Mouse (Mus musculus) mouse embryonic stem cell (cell line): ENCODE measurements around the gene Olfr829.
"Not testable (repeated sequence)": the region's sequence is repeated elsewhere in the genome, so short reads cannot be mapped to it uniquely, and the experiment has no call there.

Experiments
- in situ Hi-C, 2 experiments: fragments of 300-500 bp; cut with MboI; formaldehyde crosslinking; loops; 1 replicate in 1 of 2; 3 replicates in 1 of 2; pipeline ENCODE4 v1.14.3; 2019 to 2020; ENCODE audit warnings: low sequenced_read_pairs in 2 of 2, low pct_unique_long_range_greater_than_20kb in 1 of 2, mixed read lengths in 1 of 2; ENCODE audit not compliant: unreplicated experiment in 1 of 2

Olfr829 gene

DNA sequence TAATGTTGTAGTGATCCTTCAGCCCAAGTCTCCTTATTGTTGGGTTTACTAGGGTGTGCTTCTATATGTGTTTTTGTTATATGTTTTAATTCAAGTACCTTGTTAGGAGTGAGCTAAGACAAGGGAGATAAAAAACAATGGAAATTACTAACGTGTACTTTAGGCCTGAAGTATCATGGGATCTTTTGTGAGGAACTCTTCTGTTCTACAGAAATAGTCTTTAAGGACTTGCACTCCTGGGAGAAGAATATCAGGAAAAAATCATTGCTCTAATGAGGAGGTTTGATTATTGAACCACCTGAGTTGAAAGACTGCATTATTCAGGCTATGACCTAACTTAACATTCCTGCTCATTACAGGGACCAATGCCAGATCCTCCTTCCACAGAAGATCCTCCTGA is at the start of gene Olfr829:
Gene Olfr829 (plus strand): TSS at position 301 of the 400 bp plus-strand sequence.
- in situ Hi-C loops = no loop called here

DNA sequence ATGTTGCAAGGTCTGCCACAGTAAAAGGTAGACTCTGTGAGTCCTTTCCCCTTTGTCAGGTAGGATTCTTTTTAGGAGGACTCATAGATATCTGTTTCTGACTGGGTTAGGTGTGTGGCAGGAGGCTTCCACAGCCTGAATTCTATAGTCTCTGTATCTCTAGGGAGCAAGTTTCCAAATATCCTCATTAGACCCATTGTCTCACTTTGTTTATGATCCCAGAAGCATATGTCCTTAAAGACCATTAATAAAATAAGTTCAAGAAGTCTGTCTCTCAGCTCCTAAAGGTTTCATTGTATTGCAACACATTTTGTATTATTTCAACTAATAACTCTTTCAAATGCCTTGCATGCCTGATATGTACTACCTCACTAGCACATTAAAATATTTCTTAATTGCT is 35.3 kb upstream of the Olfr829 start, which contains the start of gene Olfr828:
Gene Olfr828 (minus strand): TSS at position 101 of the 400 bp plus-strand sequence.
- in situ Hi-C loops = no loop called here

DNA sequence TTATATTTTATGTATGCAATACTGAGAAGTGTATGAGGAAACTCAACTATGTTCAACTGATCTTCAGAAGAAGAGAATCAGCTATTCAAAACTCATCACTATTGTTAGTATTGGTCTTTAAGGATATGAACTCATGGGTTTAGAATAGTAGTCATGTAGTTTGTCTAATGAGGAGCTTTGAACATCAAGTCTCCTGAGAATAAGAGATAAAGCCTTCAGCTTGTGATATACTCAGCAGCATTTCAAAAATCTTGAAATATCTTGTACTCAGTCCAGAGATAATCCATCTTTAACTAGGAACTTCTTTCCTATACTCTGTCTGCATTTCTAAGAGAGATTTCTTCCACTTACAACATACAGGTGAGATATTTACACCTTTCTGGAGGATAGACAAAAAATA is 19.7 kb downstream of the Olfr829 start, which contains the start of gene Olfr830:
Gene Olfr830 (plus strand): TSS at position 301 of the 400 bp plus-strand sequence.
- in situ Hi-C loops = no loop called here

DNA sequence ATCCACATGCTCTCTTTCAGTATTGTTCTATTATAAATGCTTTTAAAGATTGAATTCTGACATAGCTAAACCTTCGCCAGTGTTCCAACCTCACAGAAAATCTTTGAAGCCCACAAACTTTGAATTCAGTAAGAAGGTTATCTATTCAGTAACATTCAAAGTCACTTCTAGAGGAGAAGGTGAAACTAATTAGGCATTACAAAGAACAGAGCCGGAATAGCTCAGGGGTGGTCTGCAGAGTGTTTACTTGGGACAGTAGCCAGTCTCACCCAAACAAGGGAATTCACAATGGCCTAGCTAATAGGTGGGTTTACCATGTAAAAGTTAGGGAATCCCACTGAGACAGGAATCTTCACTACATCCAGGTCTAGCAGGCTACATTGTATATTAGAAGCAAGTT is 53.0 kb downstream of the Olfr829 start:
- in situ Hi-C loops = not testable (repeated sequence)
